Mouse (Mus musculus) small intestine, adult 2 months (tissue): ENCODE results near the gene 1700021F07Rik. TPM values are rescaled to one million over a fixed set of nuclear protein-coding genes. Genes with fewer than 3 reads are reported as not detected.

Source experiments
- H3K27ac ChIP-seq: fragments of 200-500 bp; 2 replicates; pipeline ENCODE4 v1.5.1; 2012; ENCODE audit warnings: low read depth, low read length, control low read depth, inconsistent platforms; ENCODE audit not compliant: insufficient read depth
- H3K27me3 ChIP-seq: fragments of 200-500 bp; 2 replicates; pipeline ENCODE4 v1.6.1; 2012; ENCODE audit warnings: mild to moderate bottlenecking, moderate library complexity, low read length, inconsistent platforms; ENCODE audit not compliant: control insufficient read depth, insufficient read depth
- H3K36me3 ChIP-seq: fragments of 200-500 bp; 2 replicates; pipeline ENCODE4 v1.6.1; 2012; ENCODE audit warnings: mild to moderate bottlenecking, low read length, control low read depth, inconsistent platforms; ENCODE audit not compliant: control insufficient read depth, insufficient read depth
- H3K4me1 ChIP-seq: fragments of 200-500 bp; 2 replicates; pipeline ENCODE4 v1.6.1; 2012; ENCODE audit warnings: low read length, inconsistent platforms, mixed read lengths; ENCODE audit not compliant: control insufficient read depth, insufficient read depth, insufficient read length
- H3K4me3 ChIP-seq: fragments of 200-500 bp; 2 replicates; pipeline ENCODE4 v1.5.1; 2012; ENCODE audit warnings: low read depth, mild to moderate bottlenecking, control low read depth, inconsistent platforms, low read length, moderate library complexity
- CTCF ChIP-seq: fragments of 200-500 bp; IDR thresholded peaks from 2 replicates; pipeline ENCODE4 v1.5.1; 2012; ENCODE audit warnings: low read depth, mild to moderate bottlenecking, control low read depth, inconsistent platforms, low read length, moderate library complexity, mixed read lengths; ENCODE audit not compliant: insufficient replicate concordance, insufficient read length; ENCODE audit errors: extremely low read depth
- POLR2A ChIP-seq: fragments of 200-500 bp; IDR thresholded peaks from 2 replicates; pipeline ENCODE4 v1.6.1; 2012; ENCODE audit warnings: low read depth, mild to moderate bottlenecking, control low read depth, inconsistent platforms, low read length, moderate library complexity
- WGBS: fragments of 180-500 bp; shearing (Covaris S2); methylation state at CpG from one replicate; pipeline ENCODE4 v1.1.7; 2018; 5-methylcytosine and 5-hydroxymethylcytosine counted together
- polyA plus RNA-seq: library from polyadenylated mRNA; depleted of rRNA; stranded (reverse); fragments of >200 nt; gene quantifications from 2 replicates; pipeline ENCODE4 v1.2.3, GENCODE M21; 2012; rRNA removed

Gene 1700021F07Rik
- polyA plus RNA-seq, 1 experiment = not detected

DNA sequence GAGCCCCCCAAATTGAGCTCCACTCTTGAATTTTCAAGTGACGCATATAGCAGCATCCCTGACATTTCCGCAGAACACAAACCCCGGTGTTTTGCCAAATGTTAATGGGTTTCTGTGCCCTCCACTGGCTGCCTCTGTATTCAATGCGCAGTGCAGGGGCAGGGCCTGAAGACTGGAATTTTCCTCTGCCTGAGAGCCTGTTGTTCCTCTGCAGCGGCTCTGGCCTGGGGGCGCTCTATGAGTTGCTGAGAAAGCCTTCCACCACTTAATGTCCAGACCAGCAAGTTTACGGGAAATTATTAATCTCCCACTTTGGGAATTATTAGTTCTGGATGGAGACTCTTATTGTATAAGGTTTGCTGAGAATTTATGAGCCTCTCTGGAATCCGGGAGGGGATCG is 41.8 kb downstream of the 1700021F07Rik start:
- TF ChIP-seq POLR2A (no peak), CTCF (no peak)
- Histone ChIP-seq H3K4me1 (no peaks in the 10 kb centered on the region), H3K27me3 (no peaks in the 10 kb centered on the region; the same call in 1 of the 2 replicates), H3K4me3 (no peak overlapping the region), H3K27ac (no peak overlapping the region), H3K36me3 (no peaks in the 10 kb centered on the region)
- WGBS = 45% methylated on average over 9 of the region's 9 CpGs

Other genes starting within 250 kb of the 1700021F07Rik start
- 58.9 and 93.7 TPM in 2 replicates for gene Pmepa1, start 246.1 kb upstream of the 1700021F07Rik start, polyA plus RNA-seq
- gene Ankrd60, start 55.8 kb downstream of the 1700021F07Rik start, polyA plus RNA-seq = not detected in 2 replicates
- 25.6 and 76.4 TPM in 2 replicates for gene Rab22a, start 137.2 kb downstream of the 1700021F07Rik start, polyA plus RNA-seq
- not detected in 2 replicates for gene 1700010B08Rik, start 196.8 kb downstream of the 1700021F07Rik start, polyA plus RNA-seq
- 5.5 and 10.8 TPM in 2 replicates for gene Vapb, start 214.9 kb downstream of the 1700021F07Rik start, polyA plus RNA-seq